ENCODE assay signal across 8 mouse cellular contexts in genomic region chr7:44985595-44986191, GRCm38 (mm10). TPM values are rescaled to one million over a fixed set of nuclear protein-coding genes. Genes with fewer than 3 reads are reported as not detected.
DNase-seq lines count a peak whose midpoint lies in the region; ATAC-seq and TF ChIP-seq lines count a peak whose summit lies in the region.

No protein-coding gene starts in this region.

- TF ChIP-seq POLR2A in heart, adult 2 months (IDR thresholded peaks at IDR 0.05; ENCODE audit: insufficient read depth, low read depth, low read length): no peak
- no peak for TF ChIP-seq POLR2A in kidney, adult 2 months (IDR thresholded peaks at IDR 0.05; ENCODE audit: low read depth, low read length)
- no peak for TF ChIP-seq POLR2A in liver, adult 2 months (IDR thresholded peaks at IDR 0.05; ENCODE audit: extremely low read depth, insufficient read depth, low read length)

- peaks cover 3% of the 10 kb centered on the region for H3K79me2 ChIP-seq in heart, adult 2 months (replicated peaks; ENCODE audit: control insufficient read depth, insufficient read depth, low read length)
- peaks cover 5% of the 10 kb centered on the region; the same call in 1 of the 2 replicates for H3K79me2 ChIP-seq in liver, adult 2 months (ENCODE audit: control insufficient read depth, insufficient read depth, low read length)

- H3K4me3 ChIP-seq in heart, adult 2 months: peak overlapping the region; percentile 100
- peak overlapping the region; percentile 93 for H3K4me3 ChIP-seq in kidney, adult 2 months (ENCODE audit: insufficient read depth, low read depth, low read length)
- H3K4me3 ChIP-seq in liver, adult 2 months (ENCODE audit: insufficient read depth, low read depth, low read length): peak overlapping the region; percentile 94
- peak overlapping the region; percentile 90 for H3K4me3 ChIP-seq in stomach, postnatal 0 days (ENCODE audit: low read depth, low read length)

- no peak for ATAC-seq in stomach, postnatal 0 days (ENCODE audit: low FRiP score, low TSS enrichment)

- no peaks in the 10 kb centered on the region for H3K9me3 ChIP-seq in stomach, postnatal 0 days (ENCODE audit: control insufficient read depth, low read length)

- no peak for TF ChIP-seq EP300 in heart, adult 2 months (IDR thresholded peaks at IDR 0.05; ENCODE audit: insufficient read depth, low read depth, low read length)
- no peak for TF ChIP-seq EP300 in stomach, postnatal 0 days (optimal IDR thresholded peaks at IDR 0.05)

- H3K27ac ChIP-seq in heart, adult 2 months: peak overlapping the region; percentile 94
- peak overlapping the region; percentile 57 for H3K27ac ChIP-seq in kidney, adult 2 months (ENCODE audit: insufficient read depth, low read depth, low read length)
- H3K27ac ChIP-seq in liver, adult 2 months (replicated peaks; ENCODE audit: insufficient read depth, low read depth, low read length): peak overlapping the region; percentile 64
- H3K27ac ChIP-seq in stomach, postnatal 0 days (replicated peaks): peak overlapping the region; percentile 96

- no peaks in the 10 kb centered on the region for H3K36me3 ChIP-seq in heart, adult 2 months (ENCODE audit: control insufficient read depth, insufficient read depth, low read length)
- peaks cover 6% of the 10 kb centered on the region; the same call in 1 of the 2 replicates for H3K36me3 ChIP-seq in kidney, adult 2 months (ENCODE audit: control insufficient read depth, insufficient read depth, low read length)
- H3K36me3 ChIP-seq in liver, adult 2 months (ENCODE audit: control insufficient read depth, insufficient read depth, low read length): peaks cover 3% of the 10 kb centered on the region; the same call in 1 of the 2 replicates
- peaks cover 15% of the 10 kb centered on the region for H3K36me3 ChIP-seq in stomach, postnatal 0 days (ENCODE audit: control insufficient read depth, insufficient read depth, low read length)

- intact Hi-C loops in heart, adult 2 months (cut with DNase I): loop anchor here (2.0 to 5.0 kb wide), 2 partner anchors 33 to 67 kb away; partner anchors contain the start of gene Prr12

- WGBS in heart, adult 2 months: 1% methylated on average over 45 of the region's 45 CpGs
- under 1% methylated on average over 45 of the region's 45 CpGs for WGBS in kidney, adult 2 months
- WGBS in liver, adult 2 months: under 1% methylated on average over 45 of the region's 45 CpGs
- under 1% methylated on average over 38 of the region's 45 CpGs for WGBS in stomach, postnatal 0 days

- H3K4me2 ChIP-seq in stomach, postnatal 0 days (replicated peaks; ENCODE audit: low read depth): peak overlapping the region; percentile 86

- TF ChIP-seq CTCF in heart, adult 2 months (IDR thresholded peaks at IDR 0.05): peak; percentile 49
- no peak for TF ChIP-seq CTCF in kidney, adult 2 months (conservative IDR thresholded peaks at IDR 0.05; ENCODE audit: insufficient read depth, insufficient read length, low read depth, low read length)
- peak; percentile 24; the same call in 1 of the 2 replicates for TF ChIP-seq CTCF in liver, adult 2 months (IDR thresholded peaks at IDR 0.05; ENCODE audit: low read depth, low read length)
- TF ChIP-seq CTCF in stomach, postnatal 0 days (IDR thresholded peaks at IDR 0.05; ENCODE audit: low read depth): peak; percentile 62

- peak overlapping the region; percentile 92 for H3K9ac ChIP-seq in heart, adult 2 months (ENCODE audit: low read depth, low read length)
- peak overlapping the region; percentile 83 for H3K9ac ChIP-seq in liver, adult 2 months (ENCODE audit: low read depth, low read length)
- H3K9ac ChIP-seq in stomach, postnatal 0 days (ENCODE audit: low read length): peak overlapping the region; percentile 93

- no peaks in the 10 kb centered on the region for H3K27me3 ChIP-seq in heart, adult 2 months (ENCODE audit: control insufficient read depth, insufficient read depth, low read length)
- H3K27me3 ChIP-seq in kidney, adult 2 months (replicated peaks; ENCODE audit: control insufficient read depth, insufficient read depth, low read length): no peaks in the 10 kb centered on the region
- H3K27me3 ChIP-seq in liver, adult 2 months (ENCODE audit: control insufficient read depth, insufficient read depth, low read length): no peaks in the 10 kb centered on the region
- H3K27me3 ChIP-seq in stomach, postnatal 0 days (ENCODE audit: control insufficient read depth, insufficient read depth, low read length): no peaks in the 10 kb centered on the region

- DNase-seq in 3T3-L1 (ENCODE audit: low read depth, low spot score): peak; percentile 72
- peak; percentile 91 for DNase-seq in ZHBTc4 (ENCODE audit: low read depth, low spot score)
- DNase-seq in embryo, embryonic 10.5 days (ENCODE audit: low spot score): peak; percentile 90
- DNase-seq in heart, adult 2 months: peak; percentile 73
- DNase-seq in kidney, adult 2 months: peak; percentile 67
- no peak for DNase-seq in liver, adult 2 months (ENCODE audit: extremely low read depth, low read depth, low spot score)
- DNase-seq in naive thymus-derived CD4-positive, alpha-beta T cell, adult 2 months (ENCODE audit: low read depth): peak; percentile 62
- peak; percentile 75 for DNase-seq in stomach, postnatal 0 days (ENCODE audit: low spot score)

- peaks cover 7% of the 10 kb centered on the region for H3K4me1 ChIP-seq in heart, adult 2 months (ENCODE audit: control insufficient read depth, insufficient read depth, low read length)
- peaks cover 8% of the 10 kb centered on the region; the same call in 1 of the 2 replicates for H3K4me1 ChIP-seq in kidney, adult 2 months (ENCODE audit: control insufficient read depth, insufficient read depth, low read length)
- H3K4me1 ChIP-seq in liver, adult 2 months (ENCODE audit: control insufficient read depth, insufficient read depth, low read length): peaks cover 8% of the 10 kb centered on the region
- no peaks in the 10 kb centered on the region for H3K4me1 ChIP-seq in stomach, postnatal 0 days (replicated peaks; ENCODE audit: control insufficient read depth, insufficient read depth)

RNA-seq across cellular contexts. Expression of gene Prmt1, which starts 0.7 kb away (rescaled TPM):
- 10 to 100 TPM; 85.4 to 98.0 TPM for total RNA-seq in heart, adult 2 months (2021)
- polyA plus RNA-seq in heart, adult 2 months (2012; rRNA removed): 96.7 and 139 TPM in 2 replicates
- 89.9 and 95.4 TPM in 2 replicates for polyA plus RNA-seq in kidney, adult 2 months (2012; rRNA removed)
- total RNA-seq in liver, adult 2 months (2014; rRNA removed): 15.9 and 23.0 TPM in 2 replicates
- 26.0 and 36.1 TPM in 2 replicates for polyA plus RNA-seq in liver, adult 2 months (2012; rRNA removed)
- 181 and 185 TPM in 2 replicates for polyA plus RNA-seq in stomach, postnatal 0 days (2015; fragmentation: Nextera tagmentation; extraction: Ambion mirVana)

RNA-seq across cellular contexts. Expression of gene Cpt1c, which starts 11.0 kb away (rescaled TPM):
- total RNA-seq in heart, adult 2 months (2021): 1 to 10 TPM; 1.5 to 2.1 TPM
- 8.4 and 9.7 TPM in 2 replicates for polyA plus RNA-seq in heart, adult 2 months (2012; rRNA removed)
- 5.6 and 8.5 TPM in 2 replicates for polyA plus RNA-seq in kidney, adult 2 months (2012; rRNA removed)
- total RNA-seq in liver, adult 2 months (2014; rRNA removed): 0.09 and 0.34 TPM in 2 replicates
- polyA plus RNA-seq in liver, adult 2 months (2012; rRNA removed): 0.71 and 0.91 TPM in 2 replicates
- polyA plus RNA-seq in stomach, postnatal 0 days (2015; fragmentation: Nextera tagmentation; extraction: Ambion mirVana): 5.6 and 7.3 TPM in 2 replicates

RNA-seq across cellular contexts. Expression of gene Irf3, which starts 11.8 kb away (rescaled TPM):
- 10 to 100 TPM; 24.4 to 26.0 TPM for total RNA-seq in heart, adult 2 months (2021)
- polyA plus RNA-seq in heart, adult 2 months (2012; rRNA removed): 55.6 and 62.6 TPM in 2 replicates
- polyA plus RNA-seq in kidney, adult 2 months (2012; rRNA removed): 105 and 107 TPM in 2 replicates
- total RNA-seq in liver, adult 2 months (2014; rRNA removed): 58.5 and 59.0 TPM in 2 replicates
- 82.0 and 101 TPM in 2 replicates for polyA plus RNA-seq in liver, adult 2 months (2012; rRNA removed)
- 55.7 and 59.8 TPM in 2 replicates for polyA plus RNA-seq in stomach, postnatal 0 days (2015; fragmentation: Nextera tagmentation; extraction: Ambion mirVana)

RNA-seq across cellular contexts. Expression of gene Bcl2l12, which starts 12.8 kb away (rescaled TPM):
- 10 to 100 TPM in 1 of 2 experiments, 1 to 10 TPM in 1; 9.5 to 11.5 TPM for total RNA-seq in heart, adult 2 months (2021)
- 16.8 and 19.2 TPM in 2 replicates for polyA plus RNA-seq in heart, adult 2 months (2012; rRNA removed)
- polyA plus RNA-seq in kidney, adult 2 months (2012; rRNA removed): 20.0 and 21.4 TPM in 2 replicates
- total RNA-seq in liver, adult 2 months (2014; rRNA removed): 4.2 and 5.6 TPM in 2 replicates
- polyA plus RNA-seq in liver, adult 2 months (2012; rRNA removed): 13.3 and 14.5 TPM in 2 replicates
- polyA plus RNA-seq in stomach, postnatal 0 days (2015; fragmentation: Nextera tagmentation; extraction: Ambion mirVana): 23.0 and 23.4 TPM in 2 replicates

RNA-seq across cellular contexts. Expression of gene Scaf1, which starts 30.5 kb away (rescaled TPM):
- 10 to 100 TPM; 45.5 to 46.6 TPM for total RNA-seq in heart, adult 2 months (2021)
- 33.9 and 36.0 TPM in 2 replicates for polyA plus RNA-seq in heart, adult 2 months (2012; rRNA removed)
- polyA plus RNA-seq in kidney, adult 2 months (2012; rRNA removed): 38.8 and 41.1 TPM in 2 replicates
- total RNA-seq in liver, adult 2 months (2014; rRNA removed): 4.4 and 9.7 TPM in 2 replicates
- polyA plus RNA-seq in liver, adult 2 months (2012; rRNA removed): 25.7 and 31.8 TPM in 2 replicates
- 14.9 and 18.6 TPM in 2 replicates for polyA plus RNA-seq in stomach, postnatal 0 days (2015; fragmentation: Nextera tagmentation; extraction: Ambion mirVana)
